Mouse (Mus musculus): ENCODE data around the gene Defa23. TPM values are rescaled to one million over a fixed set of nuclear protein-coding genes. Genes with fewer than 3 reads are reported as not detected.
"Not testable (repeated sequence)": the region's sequence is repeated elsewhere in the genome, so short reads cannot be mapped to it uniquely, and the experiment has no call there.

The Defa23 gene
- total RNA-seq (2021), result not detected
- long read RNA-seq, experiment 1, result 0 reads
- long read RNA-seq, experiment 2, result 0 reads

DNA sequence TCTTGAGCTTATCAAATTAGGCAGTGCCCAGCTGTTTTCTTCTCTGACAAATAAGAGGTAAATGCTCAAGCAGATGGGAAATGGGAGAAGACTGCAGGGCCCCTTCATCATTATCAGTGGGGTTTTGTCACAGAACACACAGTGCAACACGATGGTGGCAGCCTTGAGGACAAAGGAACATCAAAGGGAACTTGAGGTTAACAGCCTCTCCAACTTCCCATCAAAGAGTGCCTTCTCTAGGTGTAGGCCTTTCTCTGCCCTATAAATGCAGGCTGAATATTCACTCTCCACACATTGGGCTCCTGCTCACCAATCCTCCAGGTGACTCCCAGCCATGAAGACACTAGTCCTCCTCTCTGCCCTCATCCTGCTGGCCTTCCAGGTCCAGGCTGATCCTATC lies at the start of gene Defa23:
TSS of gene Defa23 (plus strand) at position 301 of the 400 bp plus-strand sequence.
- intact Hi-C loops (cut with DNase I); DNase-seq (ENCODE audit: low spot score in 2 of 2): not testable (repeated sequence)

DNA sequence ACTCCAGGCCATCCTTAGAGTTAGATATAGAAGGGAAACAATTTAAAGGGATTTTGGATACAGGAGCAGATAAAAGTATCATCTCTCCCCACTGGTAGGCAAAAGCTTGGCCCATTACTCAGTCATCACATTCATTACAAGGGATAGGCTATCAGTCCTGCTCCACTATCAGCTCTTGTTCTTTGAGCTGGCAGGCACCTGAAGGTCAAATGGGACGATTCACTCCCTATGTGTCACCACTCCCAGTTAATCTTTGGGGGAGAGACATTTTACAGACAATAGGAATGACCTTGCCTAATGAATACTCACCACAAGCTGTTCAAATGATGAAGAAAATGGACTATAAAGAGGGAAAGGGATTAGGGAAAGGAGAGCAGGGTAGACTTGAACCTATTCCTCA lies 48.0 kb upstream of the Defa23 start:
- intact Hi-C loops (cut with DNase I), result no loop called here
- DNase-seq (ENCODE audit: low spot score in 2 of 2), result no peak

DNA sequence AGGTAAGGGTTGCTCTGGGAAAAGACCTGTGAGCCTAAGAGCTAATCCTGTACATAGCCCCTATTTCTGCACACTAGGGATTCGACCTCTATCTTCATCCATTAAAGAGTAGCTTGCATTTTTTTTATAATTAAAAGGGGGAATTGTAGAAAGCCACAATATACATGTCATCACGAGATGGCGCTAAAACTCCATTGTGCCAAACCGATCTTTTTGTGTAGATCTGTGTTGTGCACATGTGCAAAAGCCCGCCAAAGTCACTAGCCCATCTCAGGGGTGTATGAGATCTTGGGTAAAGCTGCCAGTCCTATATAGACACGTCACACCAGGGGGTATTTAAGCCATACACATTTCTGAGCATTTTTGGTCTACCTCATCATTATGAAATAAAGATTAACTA lies 46.3 kb upstream of the Defa23 start:
- peak in 1 of 2 experiments; percentile 9 for DNase-seq (ENCODE audit: low spot score in 2 of 2)
- intact Hi-C loops (cut with DNase I), result not testable (repeated sequence)

DNA sequence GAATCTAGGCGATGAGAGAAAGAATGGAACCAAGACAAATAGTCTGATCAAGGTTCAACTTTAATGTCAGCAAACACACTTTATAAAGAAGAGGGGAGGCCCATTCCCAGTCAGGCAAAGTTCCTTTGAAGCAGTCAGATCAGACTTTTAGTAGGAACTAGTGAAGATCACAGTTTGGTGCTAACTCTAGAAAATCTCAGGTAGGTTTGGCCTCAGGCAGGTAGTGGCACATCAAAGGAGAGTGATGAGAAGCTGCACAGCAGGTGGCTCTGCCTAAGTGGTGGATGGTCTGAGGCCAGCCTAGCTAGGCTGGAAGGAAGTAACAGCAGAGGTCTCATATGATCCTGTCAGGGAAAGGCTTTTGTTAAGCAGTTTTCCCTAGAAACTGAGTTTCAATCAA lies 44.3 kb upstream of the Defa23 start:
- intact Hi-C loops (cut with DNase I); DNase-seq (ENCODE audit: low spot score in 2 of 2): not testable (repeated sequence)

DNA sequence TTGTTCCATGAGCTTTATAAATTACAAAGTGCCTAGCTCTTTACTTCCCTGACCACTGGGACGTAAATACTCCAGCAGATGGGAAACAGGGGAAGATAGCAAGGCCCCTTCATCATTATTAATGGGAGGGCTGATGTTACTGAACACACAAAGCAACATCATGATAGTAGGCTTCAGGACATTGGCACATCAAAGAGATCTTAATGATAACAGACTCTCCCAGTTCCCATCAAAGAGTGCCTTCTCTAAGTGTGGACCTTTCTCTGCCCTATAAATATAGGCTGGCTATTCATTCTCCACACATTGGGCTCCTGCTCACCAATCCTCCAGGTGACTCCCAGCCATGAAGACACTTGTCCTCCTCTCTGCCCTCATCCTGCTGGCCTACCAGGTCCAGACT lies 29.6 kb upstream of the Defa23 start, which contains the start of gene Defa21:
TSS of gene Defa21 (plus strand) at position 301 of the 400 bp plus-strand sequence.
- intact Hi-C loops (cut with DNase I), result not testable (repeated sequence)

DNA sequence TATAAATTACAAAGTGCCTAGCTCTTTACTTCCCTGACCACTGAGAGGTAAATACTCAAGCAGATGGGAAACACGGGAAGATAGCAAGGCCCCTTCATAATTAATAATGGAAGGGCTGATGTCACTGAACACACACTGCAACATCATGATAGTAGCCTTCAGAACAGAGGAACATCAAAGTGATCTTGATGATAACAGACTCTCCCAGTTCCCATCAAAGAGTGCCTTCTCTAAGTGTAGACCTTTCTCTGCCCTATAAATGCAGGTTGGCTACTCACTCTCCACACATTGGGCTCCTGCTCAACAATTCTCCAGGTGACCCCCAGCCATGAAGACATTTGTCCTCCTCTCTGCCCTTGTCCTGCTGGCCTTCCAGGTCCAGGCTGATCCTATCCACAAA lies 9.9 kb downstream of the Defa23 start, which contains the start of gene Defa35:
TSS of gene Defa35 (plus strand) at position 301 of the 400 bp plus-strand sequence.
- intact Hi-C loops (cut with DNase I); DNase-seq (ENCODE audit: low spot score in 2 of 2): not testable (repeated sequence)

More for the DNA sequence above, 29.6 kb upstream of the Defa23 start, which contains the start of gene Defa21:
- not testable (repeated sequence) for DNase-seq (ENCODE audit: low spot score in 2 of 2)

DNA sequence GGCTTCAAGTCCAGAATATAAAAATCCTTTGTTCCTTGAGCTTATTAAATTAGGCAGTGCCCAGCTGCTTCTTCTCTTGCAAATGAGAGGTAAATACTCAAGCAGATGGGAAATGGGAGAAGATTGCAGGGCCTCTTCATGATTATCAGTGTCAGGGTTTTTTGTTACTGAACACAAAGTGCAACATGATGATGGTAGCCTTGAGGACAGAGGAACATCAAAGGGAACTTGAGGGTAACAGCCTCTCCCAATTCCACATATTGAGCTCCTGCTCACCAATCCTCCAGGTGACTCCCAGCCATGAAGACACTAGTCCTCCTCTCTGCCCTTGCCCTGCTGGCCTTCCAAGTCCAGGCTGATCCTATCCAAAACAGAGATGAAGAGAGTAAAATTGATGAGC lies 29.3 kb downstream of the Defa23 start, which contains the start of gene Defa25:
TSS of gene Defa25 (plus strand) at position 301 of the 400 bp plus-strand sequence.
- intact Hi-C loops (cut with DNase I); DNase-seq (ENCODE audit: low spot score in 2 of 2): not testable (repeated sequence)

DNA sequence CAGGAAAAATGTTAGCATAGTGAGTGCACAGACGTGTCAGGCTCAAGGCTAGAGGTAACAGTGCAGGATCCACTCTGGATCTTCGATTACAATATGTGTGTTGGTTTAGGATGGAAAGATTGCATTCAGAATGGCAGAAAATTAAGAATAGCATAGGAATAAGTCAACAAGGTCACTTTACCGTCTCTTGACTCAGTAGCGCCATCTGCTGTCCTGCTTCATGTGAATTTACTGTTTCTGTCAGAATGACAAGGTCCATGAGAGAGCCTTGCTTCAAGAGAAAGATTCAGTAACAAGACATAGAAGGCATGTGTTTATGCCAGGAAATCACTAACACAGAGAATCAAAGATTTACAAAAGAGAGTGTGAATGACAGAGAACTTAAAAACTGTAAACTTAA lies 38.3 kb downstream of the Defa23 start:
- DNase-seq (ENCODE audit: low spot score in 2 of 2), result no peak
- intact Hi-C loops (cut with DNase I), result no loop called here

DNA sequence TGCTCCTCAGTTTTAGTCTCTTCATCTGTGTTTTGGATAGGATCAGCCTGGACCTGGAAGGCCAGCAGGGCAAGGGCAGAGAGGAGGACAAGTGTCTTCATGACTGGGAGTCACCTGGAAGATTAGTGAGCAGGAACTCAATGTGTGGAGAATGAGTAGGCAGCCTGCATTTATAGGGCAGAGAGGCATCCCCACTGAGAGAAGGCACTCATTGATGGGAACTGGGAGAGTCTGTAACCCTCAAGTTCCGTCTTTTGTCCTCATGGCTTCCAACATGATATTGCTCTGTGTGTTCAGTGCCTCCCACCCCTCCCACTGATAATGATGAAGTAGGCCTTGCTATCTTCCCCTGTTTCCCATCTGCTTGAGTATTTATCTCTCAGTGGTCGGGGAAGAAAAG lies 41.1 kb downstream of the Defa23 start, which contains the start of gene Gm14851:
TSS of gene Gm14851 (minus strand) at position 101 of the 400 bp plus-strand sequence.
- DNase-seq (ENCODE audit: low spot score in 2 of 2); intact Hi-C loops (cut with DNase I): not testable (repeated sequence)

Other genes with a start within 250 kb of the Defa23 start
- gene Defb33, start 162.4 kb upstream of the Defa23 start, total RNA-seq (2021), result not detected
- gene Gm15056, start 152.4 kb upstream of the Defa23 start, total RNA-seq (2021), result not detected
- not detected for gene Gm6040, start 133.0 kb upstream of the Defa23 start, total RNA-seq (2021)
- not detected for gene AY761185, start 110.3 kb upstream of the Defa23 start, total RNA-seq (2021)
- not detected for gene Defa21, start 29.5 kb upstream of the Defa23 start, total RNA-seq (2021)
- not detected for gene Defa35, start 10.0 kb downstream of the Defa23 start, total RNA-seq (2021)
- gene Defa25, start 29.4 kb downstream of the Defa23 start, total RNA-seq (2021), result not detected
- gene Gm14851, start 41.0 kb downstream of the Defa23 start, total RNA-seq (2021), result not detected
- not detected for gene Defa30, start 79.6 kb downstream of the Defa23 start, total RNA-seq (2021)
- gene Defa22, start 107.2 kb downstream of the Defa23 start, total RNA-seq (2021), result not detected
- not detected for gene Defa31, start 136.6 kb downstream of the Defa23 start, total RNA-seq (2021)
- not detected for gene Gm15293, start 146.5 kb downstream of the Defa23 start, total RNA-seq (2021)
- not detected for gene Gm15292, start 194.7 kb downstream of the Defa23 start, total RNA-seq (2021)

Data from left cerebral cortex, postnatal 14 days (tissue).